Mouse (Mus musculus): ENCODE measurements around the gene Fcgr1. TPM values are rescaled to one million over a fixed set of nuclear protein-coding genes. Genes with fewer than 3 reads are reported as not detected.

Gene Fcgr1
- total RNA-seq, 2 experiments from 2014 or later: 4.6 TPM; not detected in 1

GRCm38 (mm10) chr3:96277800-96278624 is 15.8 kb downstream of the Fcgr1 start:
- ATAC-seq (replicated peaks; ENCODE audit: poor library complexity, severe bottlenecking): peak; percentile 92

GRCm38 (mm10) chr3:96277428-96277799 is 16.4 kb downstream of the Fcgr1 start:
- peak; percentile 42 for ATAC-seq (replicated peaks; ENCODE audit: poor library complexity, severe bottlenecking)

- ATAC-seq (replicated peaks; ENCODE audit: poor library complexity, severe bottlenecking): no peak
These were observed 19.9 kb downstream of the Fcgr1 start for GRCm38 (mm10) chr3:96273591-96274465.

DNA sequence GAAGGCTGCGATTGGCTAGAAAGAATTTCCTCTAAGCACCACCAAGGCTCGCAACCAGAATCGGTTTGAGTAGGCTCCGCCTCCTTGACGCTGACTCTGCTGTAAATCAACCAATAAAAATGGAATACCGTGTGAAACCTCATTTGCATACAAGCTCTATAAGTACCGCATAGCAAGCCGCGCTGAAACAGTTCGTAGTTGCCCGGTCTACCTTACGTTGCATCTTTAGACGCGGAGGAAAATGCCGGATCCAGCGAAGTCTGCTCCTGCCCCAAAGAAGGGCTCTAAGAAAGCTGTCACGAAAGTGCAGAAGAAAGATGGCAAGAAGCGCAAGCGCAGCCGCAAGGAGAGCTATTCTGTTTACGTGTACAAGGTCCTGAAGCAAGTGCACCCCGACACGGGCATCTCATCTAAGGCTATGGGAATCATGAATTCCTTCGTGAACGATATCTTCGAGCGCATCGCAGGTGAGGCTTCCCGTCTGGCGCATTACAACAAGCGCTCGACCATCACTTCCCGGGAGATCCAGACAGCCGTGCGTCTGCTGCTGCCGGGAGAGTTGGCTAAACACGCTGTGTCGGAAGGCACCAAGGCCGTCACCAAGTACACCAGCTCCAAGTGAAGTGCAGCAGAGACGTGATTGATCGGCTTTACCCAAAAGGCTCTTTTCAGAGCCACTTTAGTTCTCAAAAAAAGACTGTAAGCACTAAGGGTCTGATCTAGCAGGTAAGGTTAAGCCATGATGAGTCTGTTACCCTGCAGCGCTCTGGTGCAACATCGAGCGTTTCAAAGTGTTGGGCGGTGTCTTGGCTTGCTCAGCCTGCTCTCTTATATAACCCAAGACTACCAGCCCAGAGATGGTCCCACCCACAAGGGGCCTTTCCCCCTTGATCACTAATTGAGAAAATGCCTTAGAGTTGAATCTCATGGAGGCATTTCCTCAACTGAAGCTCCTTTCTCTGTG is 24.0 kb downstream of the Fcgr1 start, which contains the start of gene Hist2h2bb:
Hist2h2bb (plus strand) TSS at position 242 of the 964 bp plus-strand sequence.
- ATAC-seq (replicated peaks; ENCODE audit: poor library complexity, severe bottlenecking): peak; percentile 87

DNA sequence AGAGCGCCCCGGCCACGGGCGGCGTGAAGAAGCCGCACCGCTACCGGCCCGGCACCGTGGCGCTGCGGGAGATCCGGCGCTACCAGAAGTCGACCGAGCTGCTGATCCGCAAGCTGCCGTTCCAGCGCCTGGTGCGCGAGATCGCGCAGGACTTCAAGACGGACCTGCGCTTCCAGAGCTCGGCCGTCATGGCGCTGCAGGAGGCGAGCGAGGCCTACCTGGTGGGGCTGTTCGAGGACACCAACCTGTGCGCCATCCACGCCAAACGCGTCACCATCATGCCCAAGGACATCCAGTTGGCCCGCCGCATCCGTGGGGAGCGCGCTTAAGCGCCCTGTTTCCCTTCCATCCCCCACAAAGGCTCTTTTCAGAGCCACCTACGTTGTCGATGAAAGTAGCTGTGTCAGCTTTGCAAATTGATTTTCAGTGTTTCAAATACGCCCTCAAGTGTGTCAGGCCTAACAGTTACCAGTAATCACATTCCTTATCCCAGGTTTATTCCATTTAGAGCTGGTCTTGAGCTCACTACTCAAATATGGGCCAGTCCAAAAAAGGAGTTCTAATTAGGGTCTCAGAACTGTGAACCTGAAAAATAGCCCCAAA is 24.9 kb downstream of the Fcgr1 start:
- ATAC-seq (replicated peaks; ENCODE audit: poor library complexity, severe bottlenecking): peak; percentile 21

DNA sequence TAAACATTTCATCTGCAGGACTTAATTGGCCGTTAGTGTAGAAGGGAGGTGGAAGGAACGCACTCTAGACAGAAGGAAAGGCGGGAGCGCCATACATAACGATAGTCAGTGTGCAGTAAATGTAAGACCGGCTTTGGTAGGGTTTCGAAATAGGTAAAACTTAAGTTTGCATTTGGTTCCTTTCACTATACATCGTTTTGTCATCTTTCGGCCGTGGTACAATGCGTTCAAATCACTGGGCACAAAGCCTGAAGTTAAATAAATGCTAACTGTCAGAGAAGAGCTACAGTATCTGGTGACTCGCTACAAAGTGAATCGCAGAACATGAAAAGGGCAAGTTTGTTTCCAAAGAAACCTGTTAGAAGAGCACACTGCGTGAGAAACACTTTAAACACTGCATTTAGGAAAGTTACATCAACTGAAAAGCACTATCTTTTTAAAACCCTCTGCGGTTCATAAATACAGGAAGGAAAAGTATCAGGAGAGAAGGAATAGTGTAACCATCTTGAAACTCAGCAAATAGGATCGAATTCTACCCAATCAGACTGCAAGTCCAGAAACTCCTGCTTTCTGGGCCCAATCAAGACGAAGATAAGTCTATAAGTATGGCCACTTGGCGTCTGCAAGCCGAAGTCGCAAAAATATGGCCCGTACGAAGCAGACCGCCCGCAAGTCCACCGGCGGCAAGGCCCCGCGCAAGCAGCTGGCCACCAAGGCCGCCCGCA is 25.6 kb downstream of the Fcgr1 start, which contains the start of gene Hist2h3b:
Hist2h3b (plus strand) TSS at position 604 of the 725 bp plus-strand sequence.
- peak; percentile 45 for ATAC-seq (replicated peaks; ENCODE audit: poor library complexity, severe bottlenecking)

DNA sequence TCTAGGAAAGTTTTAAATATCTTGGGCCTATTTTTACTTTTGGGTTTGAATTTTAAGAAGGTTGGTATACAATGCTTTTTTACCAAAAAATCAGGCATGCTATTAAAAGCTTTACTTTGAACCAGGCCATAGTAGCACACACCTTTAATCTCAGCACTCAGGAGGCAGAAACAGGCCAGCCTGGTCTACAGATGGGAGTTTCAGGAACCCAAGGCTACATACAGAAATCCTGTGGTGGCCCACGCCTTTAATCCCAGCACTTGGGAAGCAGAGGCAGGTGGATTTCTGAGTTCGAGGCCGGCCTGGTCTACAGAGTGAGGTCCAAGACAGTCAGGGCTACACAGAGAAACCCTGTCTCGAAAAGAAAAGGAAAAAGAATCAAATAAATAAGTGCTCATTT is 26.2 kb downstream of the Fcgr1 start:
- ATAC-seq (replicated peaks; ENCODE audit: poor library complexity, severe bottlenecking): no peak

GRCm38 (mm10) chr3:96266132-96266710 is 27.5 kb downstream of the Fcgr1 start:
- no peak for ATAC-seq (replicated peaks; ENCODE audit: poor library complexity, severe bottlenecking)

DNA sequence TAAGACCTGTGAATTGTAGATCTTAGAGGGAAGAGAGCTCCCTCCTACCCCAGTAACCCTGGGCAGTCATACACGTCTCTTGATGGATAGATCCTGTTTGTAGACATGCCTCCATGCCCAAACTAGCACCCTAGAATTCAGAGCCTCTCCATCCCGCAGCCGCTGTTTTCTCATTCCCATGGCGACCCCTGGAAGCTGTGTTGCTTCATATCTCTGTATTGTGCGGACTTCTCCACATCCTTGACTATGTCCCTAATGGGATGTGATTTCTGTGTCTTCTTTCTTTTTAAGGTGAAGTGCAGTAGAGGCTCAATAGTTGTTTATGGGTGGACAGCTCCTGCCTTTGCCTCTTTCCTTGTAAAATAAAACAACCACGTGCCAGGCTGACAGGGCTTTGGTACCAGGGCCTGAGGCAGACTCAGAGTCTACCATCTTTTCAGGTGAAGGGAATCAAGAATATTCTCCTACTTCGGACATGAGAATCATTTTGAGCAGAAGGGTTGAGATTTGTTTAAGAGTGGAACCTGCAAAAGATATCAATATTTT is 29.3 kb downstream of the Fcgr1 start:
- no peak for ATAC-seq (replicated peaks; ENCODE audit: poor library complexity, severe bottlenecking)

DNA sequence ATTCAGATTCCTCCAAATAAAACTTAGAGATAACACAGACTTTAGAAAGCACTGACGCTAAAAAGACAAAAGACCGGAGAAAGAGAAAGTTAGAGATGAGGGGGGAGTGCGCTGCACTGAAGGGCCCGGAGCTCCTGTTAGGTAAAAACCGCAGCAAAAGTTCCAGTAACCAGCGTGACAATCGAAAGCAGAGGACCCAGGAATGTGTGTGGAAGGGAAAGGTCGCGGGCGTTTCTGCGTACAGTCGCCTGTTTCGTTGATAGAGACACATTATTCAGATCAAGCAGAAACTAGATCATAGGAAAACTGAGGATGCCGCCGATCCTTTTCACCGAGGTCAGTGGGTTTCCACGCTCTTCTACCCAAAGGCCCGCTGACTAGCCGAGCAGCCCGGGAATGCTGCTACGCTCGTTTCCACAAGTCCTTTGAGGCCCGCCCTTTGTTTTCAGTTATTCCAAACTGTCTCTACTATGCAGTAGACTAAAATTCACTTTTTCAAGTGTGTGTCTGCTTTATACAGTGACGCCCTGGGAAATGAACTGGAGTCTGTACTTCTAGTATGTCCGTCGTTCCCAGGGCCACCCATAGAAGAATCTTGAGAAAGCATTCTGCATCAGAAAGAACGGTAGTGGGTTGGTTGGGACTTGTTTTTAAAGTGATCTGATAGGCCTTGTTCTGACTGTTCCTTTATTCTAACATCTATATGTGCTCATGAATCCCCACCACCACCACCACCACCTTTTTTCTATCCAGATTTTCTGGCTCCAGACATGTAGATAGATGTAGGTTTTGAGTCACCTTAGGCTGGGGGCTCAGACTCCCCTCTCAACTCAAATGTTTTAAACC is 30.0 kb downstream of the Fcgr1 start:
- 0 out of 2 replicates have a peak, but pooled peaks have one; percentile 26 for ATAC-seq (replicated peaks; ENCODE audit: poor library complexity, severe bottlenecking)

GRCm38 (mm10) chr3:96262979-96263550 is 30.7 kb downstream of the Fcgr1 start, which contains the start of gene Hist2h4:
TSS of gene Hist2h4 (minus strand) at chr3:96263311.
- ATAC-seq (replicated peaks; ENCODE audit: poor library complexity, severe bottlenecking): peak; percentile 84

- peak; percentile 67 for ATAC-seq (replicated peaks; ENCODE audit: poor library complexity, severe bottlenecking)
These were observed 31.4 kb downstream of the Fcgr1 start for GRCm38 (mm10) chr3:96262216-96262875.

DNA sequence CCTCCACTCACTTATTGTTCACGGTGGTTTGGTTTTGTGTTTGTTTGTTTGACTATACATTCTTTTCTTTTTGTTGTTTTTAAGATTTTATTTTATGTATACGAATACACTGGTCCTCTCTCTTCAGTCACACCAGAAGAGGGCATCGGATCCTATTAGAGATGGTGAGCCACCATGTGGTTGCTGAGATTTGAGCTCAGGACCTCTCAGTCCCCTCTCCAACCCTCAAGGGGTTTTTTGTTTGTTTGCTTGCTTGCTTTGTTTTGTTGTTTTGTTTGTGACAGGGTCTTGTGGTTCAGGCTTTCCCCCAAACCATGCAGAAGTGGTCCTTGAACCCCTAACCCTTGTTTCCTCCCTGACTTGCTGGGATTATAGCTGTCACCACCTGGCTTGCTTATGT is 32.1 kb downstream of the Fcgr1 start:
- ATAC-seq (replicated peaks; ENCODE audit: poor library complexity, severe bottlenecking): no peak

- no peak for ATAC-seq (replicated peaks; ENCODE audit: poor library complexity, severe bottlenecking)
These were observed 33.5 kb downstream of the Fcgr1 start for GRCm38 (mm10) chr3:96260220-96260619.

DNA sequence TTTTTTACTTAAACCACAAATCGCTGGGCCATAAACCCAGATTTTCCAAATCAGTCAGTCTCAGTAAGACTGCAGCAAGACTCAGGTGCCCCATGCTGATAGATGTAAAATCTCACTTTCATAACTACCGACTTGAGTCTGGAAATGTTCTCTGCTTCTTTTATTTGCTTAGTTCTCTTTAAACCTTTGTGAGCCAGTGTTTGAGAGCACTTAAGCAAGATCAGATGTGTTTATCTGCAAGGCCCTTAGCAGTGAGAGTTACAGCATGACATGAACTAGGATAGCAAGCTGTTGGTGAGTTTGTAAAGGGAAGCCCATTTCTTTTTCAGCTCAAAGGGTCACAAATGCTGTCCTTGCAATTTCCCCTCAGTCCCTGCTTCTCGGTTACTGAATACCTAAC is 36.6 kb downstream of the Fcgr1 start:
- no peak for ATAC-seq (replicated peaks; ENCODE audit: poor library complexity, severe bottlenecking)

GRCm38 (mm10) chr3:96255926-96256593 is 37.7 kb downstream of the Fcgr1 start:
- ATAC-seq (replicated peaks; ENCODE audit: poor library complexity, severe bottlenecking): no peak
